Mouse (Mus musculus): Measurements from ENCODE around the gene Myl9. TPM values are rescaled to one million over a fixed set of nuclear protein-coding genes. Genes with fewer than 3 reads are reported as not detected.
A peak's percentile ranks its signal among the peaks of the same experiment; 100 is the strongest.

Gene Myl9
- polyA plus RNA-seq, 1 experiment: 442 TPM

GRCm38 (mm10) chr2:156803698-156804372 is 28.6 kb downstream of the Myl9 start:
- Histone ChIP-seq H3K4me2 (ENCODE audit: low read depth) (no peak overlapping the region), H3ac (ENCODE audit: control insufficient read depth, insufficient read length) (no peak overlapping the region), H3K36me3 (ENCODE audit: control insufficient read depth, insufficient read depth) (no peaks in the 10 kb centered on the region), H3K4me3 (no peak overlapping the region), H3K79me2 (ENCODE audit: control insufficient read depth, insufficient read depth) (no peaks in the 10 kb centered on the region), H3K27me3 (ENCODE audit: control insufficient read depth, insufficient read depth, insufficient read length) (no peaks in the 10 kb centered on the region)
- no peak for TF ChIP-seq USF1 (IDR thresholded peaks at IDR 0.05; ENCODE audit: low read depth)
- no peak for TF ChIP-seq MAX (IDR thresholded peaks at IDR 0.05; ENCODE audit: low read depth)
- TF ChIP-seq MYOD1 (IDR thresholded peaks at IDR 0.05; ENCODE audit: control insufficient read depth in 1 of 3, insufficient read length in 2 of 3, low read depth in 2 of 3): peak in 1 of 3 experiments; percentile 37
- no peak for TF ChIP-seq CEBPB (IDR thresholded peaks at IDR 0.05; ENCODE audit: insufficient read depth, poor library complexity, severe bottlenecking)
- TF ChIP-seq POLR2A (IDR thresholded peaks at IDR 0.05; ENCODE audit: insufficient read length, low read depth): no peak
- peak in 1 of 3 experiments; percentile 40 for TF ChIP-seq MYOG (IDR thresholded peaks at IDR 0.05; ENCODE audit: control insufficient read depth in 1 of 3, insufficient read depth in 1 of 3, insufficient read length in 2 of 3, low read depth in 2 of 3)

GRCm38 (mm10) chr2:156804589-156804988 is 29.4 kb downstream of the Myl9 start:
- Histone ChIP-seq H3K36me3 (ENCODE audit: control insufficient read depth, insufficient read depth) (no peaks in the 10 kb centered on the region), H3K4me2 (ENCODE audit: low read depth) (no peak overlapping the region), H3K4me3 (no peak overlapping the region), H3ac (ENCODE audit: control insufficient read depth, insufficient read length) (no peak overlapping the region), H3K27me3 (ENCODE audit: control insufficient read depth, insufficient read depth, insufficient read length) (no peaks in the 10 kb centered on the region), H3K79me2 (ENCODE audit: control insufficient read depth, insufficient read depth) (no peaks in the 10 kb centered on the region)
- TF ChIP-seq TCF12 (IDR thresholded peaks at IDR 0.05; ENCODE audit: insufficient read depth, poor library complexity, severe bottlenecking): no peak
- no peak for TF ChIP-seq USF1 (IDR thresholded peaks at IDR 0.05; ENCODE audit: low read depth)

- Histone ChIP-seq H3K27me3 (ENCODE audit: control insufficient read depth, insufficient read depth, insufficient read length) (no peaks in the 10 kb centered on the region), H3K36me3 (ENCODE audit: control insufficient read depth, insufficient read depth) (no peaks in the 10 kb centered on the region), H3K4me2 (ENCODE audit: low read depth) (no peak overlapping the region), H3ac (ENCODE audit: control insufficient read depth, insufficient read length) (no peak overlapping the region), H3K79me2 (ENCODE audit: control insufficient read depth, insufficient read depth) (no peaks in the 10 kb centered on the region), H3K4me3 (no peak overlapping the region)
- no peak for TF ChIP-seq POLR2AphosphoS2 (IDR thresholded peaks at IDR 0.05; ENCODE audit: insufficient read length, low read depth)
- TF ChIP-seq TCF12 (IDR thresholded peaks at IDR 0.05; ENCODE audit: insufficient read depth, poor library complexity, severe bottlenecking): no peak
- no peak for TF ChIP-seq MYOD1 (IDR thresholded peaks at IDR 0.05; ENCODE audit: control insufficient read depth in 1 of 3, insufficient read length in 2 of 3, low read depth in 2 of 3)
- TF ChIP-seq E2F4 (IDR thresholded peaks at IDR 0.05; ENCODE audit: insufficient read depth): no peak
- TF ChIP-seq TCF3 (IDR thresholded peaks at IDR 0.05; ENCODE audit: insufficient read length, low read depth): no peak
- TF ChIP-seq REST (IDR thresholded peaks at IDR 0.05; ENCODE audit: insufficient read depth, insufficient read length): no peak
- TF ChIP-seq MAX (IDR thresholded peaks at IDR 0.05; ENCODE audit: low read depth): no peak
- TF ChIP-seq POLR2A (IDR thresholded peaks at IDR 0.05; ENCODE audit: insufficient read length, low read depth): no peak
- no peak for TF ChIP-seq USF1 (IDR thresholded peaks at IDR 0.05; ENCODE audit: low read depth)
These were observed 31.7 kb downstream of the Myl9 start for GRCm38 (mm10) chr2:156806886-156807285.

- Histone ChIP-seq H3ac (ENCODE audit: control insufficient read depth, insufficient read length) (no peak overlapping the region), H3K4me2 (ENCODE audit: low read depth) (no peak overlapping the region), H3K4me3 (no peak overlapping the region), H3K36me3 (ENCODE audit: control insufficient read depth, insufficient read depth) (no peaks in the 10 kb centered on the region), H3K79me2 (ENCODE audit: control insufficient read depth, insufficient read depth) (no peaks in the 10 kb centered on the region), H3K27me3 (ENCODE audit: control insufficient read depth, insufficient read depth, insufficient read length) (no peaks in the 10 kb centered on the region)
- TF ChIP-seq REST (IDR thresholded peaks at IDR 0.05; ENCODE audit: insufficient read depth, insufficient read length) (no peak), POLR2AphosphoS2 (IDR thresholded peaks at IDR 0.05; ENCODE audit: insufficient read length, low read depth) (no peak), POLR2A (IDR thresholded peaks at IDR 0.05; ENCODE audit: insufficient read length, low read depth) (no peak), MAX (IDR thresholded peaks at IDR 0.05; ENCODE audit: low read depth) (no peak), TCF12 (IDR thresholded peaks at IDR 0.05; ENCODE audit: insufficient read depth, poor library complexity, severe bottlenecking) (no peak), CEBPB (IDR thresholded peaks at IDR 0.05; ENCODE audit: insufficient read depth, poor library complexity, severe bottlenecking) (no peak), MYOG (IDR thresholded peaks at IDR 0.05; ENCODE audit: control insufficient read depth in 1 of 3, insufficient read depth in 1 of 3, insufficient read length in 2 of 3, low read depth in 2 of 3) (no peak), MYOD1 (IDR thresholded peaks at IDR 0.05; ENCODE audit: control insufficient read depth in 1 of 3, insufficient read length in 2 of 3, low read depth in 2 of 3) (no peak), E2F4 (IDR thresholded peaks at IDR 0.05; ENCODE audit: insufficient read depth) (no peak), SRF (IDR thresholded peaks at IDR 0.05; ENCODE audit: control insufficient read depth, insufficient read length, low read depth) (no peak), USF1 (IDR thresholded peaks at IDR 0.05; ENCODE audit: low read depth) (no peak), TCF3 (IDR thresholded peaks at IDR 0.05; ENCODE audit: insufficient read length, low read depth) (no peak)
These were observed 34.4 kb downstream of the Myl9 start for GRCm38 (mm10) chr2:156809579-156809978.

- TF ChIP-seq USF1 (IDR thresholded peaks at IDR 0.05; ENCODE audit: low read depth): no peak
- no peak for TF ChIP-seq CEBPB (IDR thresholded peaks at IDR 0.05; ENCODE audit: insufficient read depth, poor library complexity, severe bottlenecking)
- TF ChIP-seq REST (IDR thresholded peaks at IDR 0.05; ENCODE audit: insufficient read depth, insufficient read length): no peak
- no peak for TF ChIP-seq POLR2AphosphoS2 (IDR thresholded peaks at IDR 0.05; ENCODE audit: insufficient read length, low read depth)
- TF ChIP-seq E2F4 (IDR thresholded peaks at IDR 0.05; ENCODE audit: insufficient read depth): no peak
- no peak overlapping the region for H3K4me2 ChIP-seq (ENCODE audit: low read depth)
- H3K36me3 ChIP-seq (ENCODE audit: control insufficient read depth, insufficient read depth): no peaks in the 10 kb centered on the region
- H3K4me3 ChIP-seq: no peak overlapping the region
- H3K79me2 ChIP-seq (ENCODE audit: control insufficient read depth, insufficient read depth): no peaks in the 10 kb centered on the region
- H3K27me3 ChIP-seq (ENCODE audit: control insufficient read depth, insufficient read depth, insufficient read length): no peaks in the 10 kb centered on the region
- H3ac ChIP-seq (ENCODE audit: control insufficient read depth, insufficient read length): no peak overlapping the region
These were observed 35.5 kb downstream of the Myl9 start for GRCm38 (mm10) chr2:156810716-156811115.
